In the genomic region with DNA sequence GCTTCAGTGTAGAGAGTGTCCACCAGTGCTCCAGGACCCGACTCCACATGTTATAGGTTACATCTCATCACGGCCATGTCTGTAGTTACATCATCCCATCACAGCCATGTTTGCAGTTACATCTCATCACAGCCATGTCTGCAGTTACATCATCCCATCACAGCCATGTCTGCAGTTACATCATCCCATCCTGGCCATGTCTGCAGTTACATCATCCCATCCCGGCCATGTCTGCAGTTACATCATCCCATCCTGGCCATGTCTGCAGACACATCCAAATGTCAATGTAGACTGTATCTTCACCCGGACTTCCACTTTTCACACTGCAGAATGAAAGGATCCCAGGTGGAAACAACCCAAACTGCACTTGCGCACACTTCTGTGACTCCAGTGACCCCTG, we compare ENCODE assay signal across 26 mouse cellular contexts. TPM values are rescaled to one million over a fixed set of nuclear protein-coding genes. Genes with fewer than 3 reads are reported as not detected.
DNase-seq lines count a peak whose midpoint lies in the region; ATAC-seq and TF ChIP-seq lines count a peak whose summit lies in the region.
"Had no signal": no experiment of that assay in that cellular context is flagged by ENCODE, and none has a peak within 500 bp of the region (broad histone marks: within the 10 kb centered on the region; RNA-seq: fewer than 3 reads in every experiment).

No protein-coding gene starts in this region.

- H3K36me3 ChIP-seq in liver, postnatal 0 days (replicated peaks; ENCODE audit: insufficient read depth, low read length), result peaks cover 25% of the 10 kb centered on the region
- H3K36me3 ChIP-seq in heart, embryonic 10.5 days, result peaks cover 64% of the 10 kb centered on the region
- H3K36me3 ChIP-seq in hindbrain, embryonic 10.5 days, result peaks cover 68% of the 10 kb centered on the region

- no peaks in the 10 kb centered on the region for H3K4me1 ChIP-seq in liver, postnatal 0 days (ENCODE audit: insufficient read depth)
- peaks cover 7% of the 10 kb centered on the region; the same call in 1 of the 2 replicates for H3K4me1 ChIP-seq in heart, embryonic 10.5 days
- H3K4me1 ChIP-seq in hindbrain, embryonic 10.5 days (replicated peaks), result no peaks in the 10 kb centered on the region
- H3K4me1 ChIP-seq: forebrain, embryonic 10.5 days; hindbrain, embryonic 13.5 days; intestine, embryonic 15.5 days had no signal

- peak; percentile 20 for DNase-seq in liver, postnatal 0 days
- DNase-seq in liver, result no peak
- peak; percentile 80 for DNase-seq in MN1 (ENCODE audit: low spot score)
- DNase-seq in heart, embryonic 10.5 days (ENCODE audit: low spot score), result no peak
- DNase-seq in layer of hippocampus, postnatal 10 days (ENCODE audit: low spot score in 2 of 2), result no peak
- no peak for DNase-seq in hindbrain, embryonic 10.5 days (ENCODE audit: low spot score)
- DNase-seq: adrenal gland, adult 8-10 months; adrenal gland, postnatal 25 days; cerebellum, adult 11-12 months; cerebellum, adult 8-10 months; cerebellum, postnatal 10 days; forebrain, postnatal 0 days; gastrocnemius, adult 2 months; gastrocnemius, postnatal 14 days; heart, adult 18-20 months; heart, postnatal 14 days; heart, postnatal 4 days had no signal

- H3K9ac ChIP-seq in liver, postnatal 0 days (replicated peaks), result no peak overlapping the region
- H3K9ac ChIP-seq: forebrain, postnatal 0 days; heart, embryonic 13.5 days; hindbrain, embryonic 13.5 days; intestine, embryonic 15.5 days had no signal

- H3K9me3 ChIP-seq in liver, postnatal 0 days (ENCODE audit: low read length), result no peaks in the 10 kb centered on the region
- no peaks in the 10 kb centered on the region for H3K9me3 ChIP-seq in heart, embryonic 10.5 days
- H3K9me3 ChIP-seq in hindbrain, embryonic 10.5 days, result no peaks in the 10 kb centered on the region
- H3K9me3 ChIP-seq: forebrain, embryonic 10.5 days; heart, embryonic 13.5 days; hindbrain, embryonic 13.5 days; intestine, embryonic 15.5 days had no signal

- WGBS in liver, postnatal 0 days (ENCODE audit: insufficient replicate concordance), result 75% methylated on average over 5 of the region's 5 CpGs
- WGBS in heart, embryonic 10.5 days, result 91% methylated on average over 5 of the region's 5 CpGs
- WGBS in hindbrain, embryonic 10.5 days, result 95% methylated on average over 5 of the region's 5 CpGs

- H3K27ac ChIP-seq in liver, postnatal 0 days (ENCODE audit: low read depth), result no peak overlapping the region
- no peak overlapping the region for H3K27ac ChIP-seq in heart, embryonic 10.5 days
- H3K27ac ChIP-seq in hindbrain, embryonic 10.5 days, result no peak overlapping the region
- H3K27ac ChIP-seq: forebrain, embryonic 10.5 days; gastrocnemius, adult 2 months; heart, embryonic 13.5 days; hindbrain, embryonic 13.5 days; intestine, embryonic 15.5 days had no signal

- ATAC-seq in liver, postnatal 0 days, result peak; percentile 62
- 0 out of 2 replicates have a peak, but pooled peaks have one; percentile 33 for ATAC-seq in megakaryocyte, adult 5-6 weeks (ENCODE audit: poor library complexity, severe bottlenecking)
- ATAC-seq in megakaryocyte-erythroid progenitor cell, adult 5-6 weeks (replicated peaks; ENCODE audit: low FRiP score, low TSS enrichment, poor library complexity, severe bottlenecking), result 0 out of 2 replicates have a peak, but pooled peaks have one; percentile 48
- ATAC-seq: CD4-positive, CD25-positive, alpha-beta regulatory T cell, adult 4 months; forebrain, embryonic 14.5 days; forebrain, postnatal 0 days; hindbrain, embryonic 16.5 days; intestine, embryonic 15.5 days had no signal

- no peak for TF ChIP-seq EP300 in liver, postnatal 0 days (IDR thresholded peaks at IDR 0.05; ENCODE audit: low read depth)

- no peak overlapping the region for H3K4me3 ChIP-seq in liver, postnatal 0 days (ENCODE audit: low read depth, low read length)
- no peak overlapping the region for H3K4me3 ChIP-seq in heart, embryonic 10.5 days
- no peak overlapping the region for H3K4me3 ChIP-seq in hindbrain, embryonic 10.5 days
- H3K4me3 ChIP-seq: forebrain, embryonic 10.5 days; gastrocnemius, adult 2 months; heart, embryonic 13.5 days; hindbrain, embryonic 13.5 days; intestine, embryonic 15.5 days had no signal

- no peak overlapping the region for H3K4me2 ChIP-seq in liver, postnatal 0 days (ENCODE audit: low read depth, low read length)
- H3K4me2 ChIP-seq: heart, embryonic 13.5 days; hindbrain, embryonic 13.5 days; intestine, embryonic 15.5 days had no signal

- no peaks in the 10 kb centered on the region for H3K27me3 ChIP-seq in liver, postnatal 0 days (ENCODE audit: insufficient read depth, low read length)
- no peaks in the 10 kb centered on the region for H3K27me3 ChIP-seq in heart, embryonic 10.5 days (ENCODE audit: insufficient read depth, poor library complexity, severe bottlenecking)
- no peaks in the 10 kb centered on the region for H3K27me3 ChIP-seq in hindbrain, embryonic 10.5 days (ENCODE audit: insufficient read depth, poor library complexity, severe bottlenecking)
- H3K27me3 ChIP-seq: heart, embryonic 13.5 days; hindbrain, embryonic 13.5 days; intestine, embryonic 15.5 days had no signal

- no peak for TF ChIP-seq CTCF in liver, postnatal 0 days (IDR thresholded peaks at IDR 0.05; ENCODE audit: low read depth)

RNA-seq across cellular contexts. Expression of a gene that starts 13.6 kb away (rescaled TPM):
- polyA plus RNA-seq in liver, postnatal 0 days (2015; fragmentation: Nextera tagmentation; extraction: Ambion mirVana), result 22.1 and 22.4 TPM in 2 replicates
- 12.6 and 15.3 TPM in 2 replicates for total RNA-seq in megakaryocyte, adult 5-6 weeks (2015)
- total RNA-seq in megakaryocyte, adult 5-6 weeks (2017), result 26.1 and 37.9 TPM in 2 replicates
- 60.2 and 61.8 TPM in 2 replicates for total RNA-seq in megakaryocyte-erythroid progenitor cell, adult 5-6 weeks (2014; fragmentation: Nextera tagmentation)
- 187 and 191 TPM in 2 replicates for total RNA-seq in megakaryocyte-erythroid progenitor cell, adult 5-6 weeks (2017)
- 56.4 and 86.3 TPM in 2 replicates for polyA plus RNA-seq in heart, embryonic 10.5 days (2016; fragmentation: Nextera tagmentation; extraction: Ambion mirVana)
- total RNA-seq in layer of hippocampus, postnatal 10 days (2021), result 10 to 100 TPM; 17.5 to 19.5 TPM
- 63.3 and 77.4 TPM in 2 replicates for polyA plus RNA-seq in hindbrain, embryonic 10.5 days (2016; fragmentation: Nextera tagmentation; extraction: Ambion mirVana)

RNA-seq across cellular contexts. Expression of a gene that starts 29.7 kb away (rescaled TPM):
- polyA plus RNA-seq in liver, postnatal 0 days (2015; fragmentation: Nextera tagmentation; extraction: Ambion mirVana), result 0.81 and 0.99 TPM in 2 replicates
- total RNA-seq in megakaryocyte, adult 5-6 weeks (2015), result not detected in 2 replicates
- total RNA-seq in megakaryocyte, adult 5-6 weeks (2017), result 0.37 TPM in 1 of 2 replicates, not detected in the other
- total RNA-seq in megakaryocyte-erythroid progenitor cell, adult 5-6 weeks (2014; fragmentation: Nextera tagmentation), result 0.13 and 0.64 TPM in 2 replicates
- total RNA-seq in megakaryocyte-erythroid progenitor cell, adult 5-6 weeks (2017), result 0.04 TPM in 1 of 2 replicates, not detected in the other
- 53.7 and 69.4 TPM in 2 replicates for polyA plus RNA-seq in heart, embryonic 10.5 days (2016; fragmentation: Nextera tagmentation; extraction: Ambion mirVana)
- total RNA-seq in layer of hippocampus, postnatal 10 days (2021), result 10 to 100 TPM; 33.6 to 37.4 TPM
- 13.5 and 16.1 TPM in 2 replicates for polyA plus RNA-seq in hindbrain, embryonic 10.5 days (2016; fragmentation: Nextera tagmentation; extraction: Ambion mirVana)

Comparison
In these comparisons a context has a peak if more than half of its experiments do, and no peak if none do; other contexts are left out.
1. DNase-seq: peak in liver, postnatal 0 days (single experiment) and MN1 (single experiment); none in liver (single experiment), heart, embryonic 10.5 days (single experiment), layer of hippocampus, postnatal 10 days (0 of 2) and hindbrain, embryonic 10.5 days (single experiment).
2. RNA of a gene that starts 29.7 kb away (total RNA-seq): 33.6 to 37.4 TPM in layer of hippocampus, postnatal 10 days; 0.04 to 0.64 TPM in megakaryocyte-erythroid progenitor cell, adult 5-6 weeks and 0.37 TPM in megakaryocyte, adult 5-6 weeks; every median in the first group is over 10 times any median in the second.
3. Peak in every context shown above with its lines, with median percentiles within 50 percentile points of each other: ATAC-seq.